Comparison of ENCODE assay signal across 26 mouse cellular contexts in the genomic region with DNA sequence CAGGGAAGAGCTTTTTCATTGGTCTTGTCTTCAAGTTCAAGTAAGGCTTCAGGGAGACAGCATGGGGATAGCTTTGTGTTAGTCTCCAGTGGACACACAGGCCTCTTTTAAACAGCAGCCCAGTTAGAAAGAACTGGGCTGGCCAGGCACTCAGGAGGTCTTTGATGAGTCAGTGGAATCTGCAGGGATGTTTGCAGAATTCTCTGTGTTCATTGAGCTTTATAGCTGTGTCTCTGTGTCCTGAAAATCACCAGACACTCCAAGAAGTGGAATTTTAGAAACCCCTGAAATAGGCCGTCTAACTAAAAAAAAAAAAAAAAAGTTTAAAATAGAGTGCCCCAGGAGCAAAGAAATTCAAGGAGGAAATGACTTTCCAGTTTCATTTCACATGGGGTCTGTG.
DNase-seq lines count a peak whose midpoint lies in the region; ATAC-seq and TF ChIP-seq lines count a peak whose summit lies in the region.
"Had no signal": no experiment of that assay in that cellular context is flagged by ENCODE, and none has a peak within 500 bp of the region (broad histone marks: within the 10 kb centered on the region; RNA-seq: fewer than 3 reads in every experiment).

No protein-coding gene starts in this region.

- no peaks in the 10 kb centered on the region for H3K27me3 ChIP-seq in midbrain, embryonic 15.5 days (replicated peaks)
- H3K27me3 ChIP-seq in midbrain, postnatal 0 days (ENCODE audit: insufficient read depth, low read length), result no peaks in the 10 kb centered on the region
- H3K27me3 ChIP-seq: embryonic facial prominence, embryonic 13.5 days; forebrain, embryonic 13.5 days; heart, embryonic 12.5 days; heart, embryonic 15.5 days; intestine, embryonic 15.5 days had no signal

- intact Hi-C loops in heart, postnatal 14 days (cut with DNase I), result no loop called here

- DNase-seq in heart, adult 11 months, result peak; percentile 58
- no peak for DNase-seq in heart, postnatal 14 days
- DNase-seq in midbrain, postnatal 0 days (ENCODE audit: low spot score), result no peak
- peak; percentile 24 for DNase-seq in brain, embryonic 14.5 days (ENCODE audit: low read depth)
- DNase-seq in kidney, postnatal 10 days, result no peak
- DNase-seq: adrenal gland, adult 8-10 months; adrenal gland, postnatal 25 days; gastrocnemius, adult 2 months; gastrocnemius, postnatal 14 days; heart, adult 18-20 months; heart, postnatal 10 days; heart, postnatal 4 days; kidney, adult 11 months had no signal

- no peaks in the 10 kb centered on the region for H3K36me3 ChIP-seq in midbrain, embryonic 15.5 days (replicated peaks)
- no peaks in the 10 kb centered on the region for H3K36me3 ChIP-seq in midbrain, postnatal 0 days (ENCODE audit: insufficient read depth, low read length)
- H3K36me3 ChIP-seq: embryonic facial prominence, embryonic 10.5 days; embryonic facial prominence, embryonic 13.5 days; forebrain, embryonic 10.5 days; heart, embryonic 12.5 days; heart, embryonic 15.5 days; intestine, embryonic 15.5 days had no signal

- H3K4me3 ChIP-seq in midbrain, embryonic 15.5 days, result no peak overlapping the region
- no peak overlapping the region for H3K4me3 ChIP-seq in midbrain, postnatal 0 days (ENCODE audit: low read depth, low read length)
- H3K4me3 ChIP-seq: embryonic facial prominence, embryonic 10.5 days; embryonic facial prominence, embryonic 13.5 days; erythroblast, embryonic 14.5 days; forebrain, embryonic 10.5 days; forebrain, embryonic 13.5 days; gastrocnemius, adult 2 months; heart, embryonic 12.5 days; heart, embryonic 15.5 days; intestine, embryonic 15.5 days had no signal

- no peak for TF ChIP-seq POLR2A in brain, embryonic 14.5 days (IDR thresholded peaks at IDR 0.05; ENCODE audit: borderline replicate concordance, extremely low read depth, insufficient read depth, insufficient read length, poor library complexity, severe bottlenecking)

- no peak overlapping the region for H3K4me2 ChIP-seq in midbrain, embryonic 15.5 days
- H3K4me2 ChIP-seq in midbrain, postnatal 0 days (ENCODE audit: low read depth, low read length, poor library complexity, severe bottlenecking), result no peak overlapping the region
- H3K4me2 ChIP-seq: embryonic facial prominence, embryonic 13.5 days; forebrain, embryonic 13.5 days; heart, embryonic 12.5 days; heart, embryonic 15.5 days; intestine, embryonic 15.5 days had no signal

- H3K9ac ChIP-seq in midbrain, embryonic 15.5 days, result no peak overlapping the region
- H3K9ac ChIP-seq in midbrain, postnatal 0 days (replicated peaks; ENCODE audit: low read length, poor library complexity, severe bottlenecking), result no peak overlapping the region
- H3K9ac ChIP-seq: embryonic facial prominence, embryonic 13.5 days; forebrain, embryonic 13.5 days; heart, embryonic 12.5 days; heart, embryonic 15.5 days; intestine, embryonic 15.5 days had no signal

- no peaks in the 10 kb centered on the region for H3K9me3 ChIP-seq in midbrain, embryonic 15.5 days
- no peaks in the 10 kb centered on the region for H3K9me3 ChIP-seq in midbrain, postnatal 0 days (ENCODE audit: low read length)
- H3K9me3 ChIP-seq: embryonic facial prominence, embryonic 10.5 days; embryonic facial prominence, embryonic 13.5 days; forebrain, embryonic 10.5 days; forebrain, embryonic 13.5 days; heart, embryonic 12.5 days; heart, embryonic 15.5 days; intestine, embryonic 15.5 days had no signal

- no peak for ATAC-seq in midbrain, embryonic 15.5 days (replicated peaks)
- no peak for ATAC-seq in midbrain, postnatal 0 days (ENCODE audit: low FRiP score)
- ATAC-seq: activated CD4-positive, CD25-positive, alpha-beta regulatory T cell, adult 4 months; CD4-positive, CD25-positive, alpha-beta regulatory T cell, adult 4 months; forebrain, embryonic 13.5 days; forebrain, embryonic 16.5 days; hindbrain, embryonic 16.5 days; intestine, embryonic 15.5 days had no signal

- 0 out of 2 replicates have a peak overlapping the region, but pooled peaks have one; percentile 21 for H3K27ac ChIP-seq in midbrain, embryonic 15.5 days
- no peak overlapping the region for H3K27ac ChIP-seq in midbrain, postnatal 0 days (ENCODE audit: low read depth, low read length)
- H3K27ac ChIP-seq: embryonic facial prominence, embryonic 10.5 days; embryonic facial prominence, embryonic 13.5 days; forebrain, embryonic 10.5 days; forebrain, embryonic 13.5 days; gastrocnemius, adult 2 months; heart, embryonic 15.5 days; intestine, embryonic 15.5 days had no signal

- no peak for TF ChIP-seq CTCF in midbrain, postnatal 0 days (IDR thresholded peaks at IDR 0.05)
- TF ChIP-seq CTCF in brain, embryonic 14.5 days (IDR thresholded peaks at IDR 0.05; ENCODE audit: borderline replicate concordance, extremely low read depth, insufficient read depth, insufficient read length), result no peak

- no peaks in the 10 kb centered on the region for H3K4me1 ChIP-seq in midbrain, embryonic 15.5 days
- no peaks in the 10 kb centered on the region for H3K4me1 ChIP-seq in midbrain, postnatal 0 days (ENCODE audit: insufficient read depth, low read length)
- H3K4me1 ChIP-seq: embryonic facial prominence, embryonic 10.5 days; embryonic facial prominence, embryonic 13.5 days; forebrain, embryonic 10.5 days; forebrain, embryonic 13.5 days; heart, embryonic 12.5 days; intestine, embryonic 15.5 days had no signal

- 45% methylated on average over 1 of the region's 1 CpGs for WGBS in midbrain, embryonic 15.5 days
- 50% methylated on average over 1 of the region's 1 CpGs for WGBS in midbrain, postnatal 0 days

Comparison
In these comparisons a context has a peak if more than half of its experiments do, and no peak if none do; other contexts are left out.
1. DNase-seq: peak in heart, adult 11 months (single experiment) and brain, embryonic 14.5 days (single experiment); none in heart, postnatal 14 days (0 of 2), midbrain, postnatal 0 days (single experiment) and kidney, postnatal 10 days (single experiment).